Mouse (Mus musculus) cerebellum, adult 9-11 months (tissue): ENCODE results near the gene Sstr3.
A peak's percentile ranks its signal among the peaks of the same experiment; 100 is the strongest.

Source experiments
- DNase-seq: peaks from one replicate; pipeline ENCODE4 v3.0.0; 2022

Sstr3 gene

GRCm38 (mm10) chr15:78544561-78545001 lies at the start of gene Sstr3:
Sstr3 (minus strand) TSS chr15:78544685.
- peak; percentile 85 for DNase-seq

GRCm38 (mm10) chr15:78593896-78594425 lies 49.5 kb upstream of the Sstr3 start:
- DNase-seq = no peak

- DNase-seq = no peak
Observed at GRCm38 (mm10) chr15:78592452-78592968, 48.0 kb upstream of the Sstr3 start.

GRCm38 (mm10) chr15:78591680-78592451 lies 47.4 kb upstream of the Sstr3 start:
- DNase-seq = no peak

- no peak for DNase-seq
Observed at GRCm38 (mm10) chr15:78590785-78591184, 46.3 kb upstream of the Sstr3 start.

- DNase-seq = no peak
Observed at GRCm38 (mm10) chr15:78589936-78590335, 45.5 kb upstream of the Sstr3 start.

- no peak for DNase-seq
Observed at GRCm38 (mm10) chr15:78588900-78589299, 44.4 kb upstream of the Sstr3 start.

- no peak for DNase-seq
Observed at GRCm38 (mm10) chr15:78588049-78588448, 43.6 kb upstream of the Sstr3 start.

- DNase-seq = peak; percentile 58
Observed at GRCm38 (mm10) chr15:78587050-78587994, 42.8 kb upstream of the Sstr3 start.

GRCm38 (mm10) chr15:78585404-78585803 lies 40.9 kb upstream of the Sstr3 start:
- DNase-seq = no peak

GRCm38 (mm10) chr15:78583352-78583751 lies 38.9 kb upstream of the Sstr3 start:
- no peak for DNase-seq

GRCm38 (mm10) chr15:78576284-78576810 lies 31.9 kb upstream of the Sstr3 start:
- no peak for DNase-seq

GRCm38 (mm10) chr15:78572658-78573397 lies 28.3 kb upstream of the Sstr3 start, which contains the start of gene Rac2:
Rac2 (minus strand) TSS chr15:78572783.
- DNase-seq = no peak

GRCm38 (mm10) chr15:78572270-78572600 lies 27.8 kb upstream of the Sstr3 start:
- DNase-seq = no peak

GRCm38 (mm10) chr15:78571554-78572269 lies 27.2 kb upstream of the Sstr3 start:
- DNase-seq = no peak

GRCm38 (mm10) chr15:78570170-78570569 lies 25.7 kb upstream of the Sstr3 start:
- DNase-seq = no peak

- no peak for DNase-seq
Observed at GRCm38 (mm10) chr15:78567608-78568120, 23.2 kb upstream of the Sstr3 start.

- DNase-seq = no peak
Observed at GRCm38 (mm10) chr15:78564764-78565435, 20.4 kb upstream of the Sstr3 start.

- DNase-seq = no peak
Observed at GRCm38 (mm10) chr15:78563937-78564336, 19.5 kb upstream of the Sstr3 start.

- no peak for DNase-seq
Observed at GRCm38 (mm10) chr15:78563344-78563743, 18.9 kb upstream of the Sstr3 start.
